Mouse (Mus musculus) lung, postnatal 0 days (tissue): Measurements from ENCODE around the gene Cuedc1. TPM values are rescaled to one million over a fixed set of nuclear protein-coding genes. Genes with fewer than 3 reads are reported as not detected.

Experiments used
- ATAC-seq: fragments of 200-750 bp; cut with Nextera tagmentation; 2 replicates; pipeline ENCODE4 v1.8.0; 2017; ENCODE audit warnings: moderate library complexity
- DNase-seq: peaks from one replicate; pipeline ENCODE4 v3.0.0-alpha.2; 2016; ENCODE audit warnings: low spot score
- H3K27ac ChIP-seq: fragments of 300-500 bp; sonication (generic); 2 replicates; pipeline ENCODE4 v1.5.1; 2014; ENCODE audit warnings: antibody characterized with exemption, mild to moderate bottlenecking, low read length, mixed read lengths
- H3K27me3 ChIP-seq: fragments of 300-500 bp; sonication (generic); replicated peaks from 2 replicates; pipeline ENCODE4 v1.6.1; 2014; ENCODE audit warnings: low read length, mixed read lengths; ENCODE audit not compliant: insufficient read depth
- H3K36me3 ChIP-seq: fragments of 300-500 bp; sonication (generic); 2 replicates; pipeline ENCODE4 v1.6.1; 2014; ENCODE audit warnings: low read length, mixed read lengths; ENCODE audit not compliant: insufficient read depth
- H3K4me1 ChIP-seq: fragments of 300-500 bp; sonication (generic); 2 replicates; pipeline ENCODE4 v1.6.1; 2014; ENCODE audit warnings: antibody characterized with exemption, low read depth, low read length, mixed read lengths; ENCODE audit not compliant: insufficient read depth
- H3K4me2 ChIP-seq: fragments of 300-500 bp; sonication (generic); replicated peaks from 2 replicates; pipeline ENCODE4 v1.6.1; 2014; ENCODE audit warnings: low read depth, mild to moderate bottlenecking, low read length, moderate library complexity, mixed read lengths
- H3K4me3 ChIP-seq: fragments of 300-500 bp; sonication (generic); 2 replicates; pipeline ENCODE4 v1.5.1; 2014; ENCODE audit warnings: low read depth, low read length
- H3K9ac ChIP-seq: fragments of 300-500 bp; sonication (generic); replicated peaks from 2 replicates; pipeline ENCODE4 v1.6.1; 2014; ENCODE audit warnings: low read depth, mild to moderate bottlenecking
- H3K9me3 ChIP-seq: fragments of 300-500 bp; sonication (generic); 2 replicates; pipeline ENCODE4 v1.6.1; 2016; ENCODE audit warnings: low read length, mixed read lengths
- CTCF ChIP-seq: IDR thresholded peaks from 2 replicates; pipeline ENCODE4 v1.5.1; 2016; ENCODE audit warnings: antibody characterized with exemption, mild to moderate bottlenecking
- EP300 ChIP-seq: IDR thresholded peaks from 2 replicates; pipeline ENCODE4 v1.6.1; 2016; ENCODE audit warnings: antibody characterized with exemption, mild to moderate bottlenecking, control low read depth
- WGBS: fragments of 180-500 bp; shearing (Covaris S2); extraction: QIAGEN DNeasy Blood & Tissue Kit; methylation state at CpG from one replicate; pipeline ENCODE4 v1.1.7; 2014; 5-methylcytosine and 5-hydroxymethylcytosine counted together
- polyA plus RNA-seq: library from polyadenylated mRNA; unstranded; fragments of >200 nt; fragmentation: Nextera tagmentation; extraction: Ambion mirVana; gene quantifications from 2 replicates; pipeline ENCODE4 v1.2.1, GENCODE M21; 2015

Gene Cuedc1
- polyA plus RNA-seq, 1 experiment from 2014 or later, result 14.6 TPM

- DNase-seq, result no peak
- 66% methylated on average over 1 of the region's 1 CpGs for WGBS
- Histone ChIP-seq H3K36me3 (no peaks in the 10 kb centered on the region), H3K27ac (no peak overlapping the region), H3K9ac (no peak overlapping the region), H3K4me1 (no peaks in the 10 kb centered on the region; the same call in 1 of the 2 replicates), H3K27me3 (no peaks in the 10 kb centered on the region), H3K4me2 (no peak overlapping the region), H3K9me3 (no peaks in the 10 kb centered on the region), H3K4me3 (no peak overlapping the region)
- no peak for ATAC-seq
- no peak for TF ChIP-seq EP300
- TF ChIP-seq CTCF, result no peak
These were observed 5.9 kb upstream of the Cuedc1 start for GRCm38 (mm10) chr11:88091949-88092348.

- Histone ChIP-seq H3K27ac (peak overlapping the region; percentile 68), H3K4me1 (peaks cover 9% of the 10 kb centered on the region; the same call in 1 of the 2 replicates), H3K4me3 (no peak overlapping the region), H3K9me3 (no peaks in the 10 kb centered on the region), H3K27me3 (no peaks in the 10 kb centered on the region), H3K4me2 (no peak overlapping the region), H3K36me3 (no peaks in the 10 kb centered on the region), H3K9ac (no peak overlapping the region)
- 16% methylated on average over 4 of the region's 4 CpGs for WGBS
- peak; percentile 35 for TF ChIP-seq CTCF
- TF ChIP-seq EP300, result no peak
- DNase-seq (peak; percentile 77), ATAC-seq (peak; percentile 72)
These were observed 685 bp upstream of the Cuedc1 start for GRCm38 (mm10) chr11:88097173-88097572.

GRCm38 (mm10) chr11:88098787-88099598 is 1.1 kb downstream of the Cuedc1 start:
- peak overlapping the region; percentile 90 for H3K27ac ChIP-seq
- peak overlapping the region; percentile 77 for H3K4me3 ChIP-seq
- DNase-seq (peak; percentile 85), ATAC-seq (peak; percentile 77)
- H3K9me3 ChIP-seq, result no peaks in the 10 kb centered on the region
- no peaks in the 10 kb centered on the region for H3K36me3 ChIP-seq
- H3K27me3 ChIP-seq, result no peaks in the 10 kb centered on the region
- H3K4me2 ChIP-seq, result peak overlapping the region; percentile 96
- no peak for TF ChIP-seq EP300
- peak; percentile 67 for TF ChIP-seq CTCF
- H3K9ac ChIP-seq, result peak overlapping the region; percentile 84
- peaks cover 9% of the 10 kb centered on the region; the same call in 1 of the 2 replicates for H3K4me1 ChIP-seq
- WGBS, result under 1% methylated on average over 54 of the region's 95 CpGs

- peak overlapping the region; percentile 84 for H3K9ac ChIP-seq
- TF ChIP-seq CTCF (no peak), EP300 (no peak)
- no peaks in the 10 kb centered on the region for H3K9me3 ChIP-seq
- peaks cover 9% of the 10 kb centered on the region; the same call in 1 of the 2 replicates for H3K4me1 ChIP-seq
- no peaks in the 10 kb centered on the region for H3K27me3 ChIP-seq
- peak; percentile 77 for DNase-seq
- WGBS, result 4% methylated on average over 26 of the region's 38 CpGs
- H3K4me2 ChIP-seq, result peak overlapping the region; percentile 96
- H3K4me3 ChIP-seq, result peak overlapping the region; percentile 77
- no peaks in the 10 kb centered on the region for H3K36me3 ChIP-seq
- peak; percentile 64 for ATAC-seq
- peak overlapping the region; percentile 90 for H3K27ac ChIP-seq
These were observed 1.8 kb downstream of the Cuedc1 start for GRCm38 (mm10) chr11:88099599-88100023.

GRCm38 (mm10) chr11:88100170-88100569 is 2.3 kb downstream of the Cuedc1 start:
- peak overlapping the region; percentile 96; the same call in 1 of the 2 replicates for H3K4me2 ChIP-seq
- H3K9me3 ChIP-seq, result no peaks in the 10 kb centered on the region
- TF ChIP-seq CTCF (no peak), EP300 (no peak)
- H3K4me1 ChIP-seq, result peaks cover 9% of the 10 kb centered on the region; the same call in 1 of the 2 replicates
- no peak for ATAC-seq
- 34% methylated on average over 4 of the region's 4 CpGs for WGBS
- H3K27me3 ChIP-seq, result no peaks in the 10 kb centered on the region
- no peak overlapping the region for H3K9ac ChIP-seq
- no peak for DNase-seq
- no peak overlapping the region; the same call in 1 of the 2 replicates for H3K4me3 ChIP-seq
- H3K27ac ChIP-seq, result no peak overlapping the region
- H3K36me3 ChIP-seq, result no peaks in the 10 kb centered on the region

- DNase-seq (peak; percentile 58), ATAC-seq (no peak)
- Histone ChIP-seq H3K27me3 (no peaks in the 10 kb centered on the region), H3K27ac (no peak overlapping the region), H3K4me3 (no peak overlapping the region), H3K4me2 (no peak overlapping the region), H3K36me3 (no peaks in the 10 kb centered on the region), H3K9me3 (no peaks in the 10 kb centered on the region), H3K9ac (no peak overlapping the region), H3K4me1 (peaks cover 6% of the 10 kb centered on the region; the same call in 1 of the 2 replicates)
- TF ChIP-seq CTCF (no peak), EP300 (no peak)
- WGBS, result 45% methylated on average over 19 of the region's 19 CpGs
These were observed 5.5 kb downstream of the Cuedc1 start for GRCm38 (mm10) chr11:88103214-88103941.
